Mouse (Mus musculus) urinary bladder, adult 18-20 months (tissue): Measurements from ENCODE around the gene Kremen1.

Experiments
- DNase-seq, 2 experiments: peaks; one replicate each; pipeline ENCODE4 v3.0.0; 2022; ENCODE audit warnings: low spot score in 2 of 2, mixed read lengths in 2 of 2

Kremen1 gene

DNA sequence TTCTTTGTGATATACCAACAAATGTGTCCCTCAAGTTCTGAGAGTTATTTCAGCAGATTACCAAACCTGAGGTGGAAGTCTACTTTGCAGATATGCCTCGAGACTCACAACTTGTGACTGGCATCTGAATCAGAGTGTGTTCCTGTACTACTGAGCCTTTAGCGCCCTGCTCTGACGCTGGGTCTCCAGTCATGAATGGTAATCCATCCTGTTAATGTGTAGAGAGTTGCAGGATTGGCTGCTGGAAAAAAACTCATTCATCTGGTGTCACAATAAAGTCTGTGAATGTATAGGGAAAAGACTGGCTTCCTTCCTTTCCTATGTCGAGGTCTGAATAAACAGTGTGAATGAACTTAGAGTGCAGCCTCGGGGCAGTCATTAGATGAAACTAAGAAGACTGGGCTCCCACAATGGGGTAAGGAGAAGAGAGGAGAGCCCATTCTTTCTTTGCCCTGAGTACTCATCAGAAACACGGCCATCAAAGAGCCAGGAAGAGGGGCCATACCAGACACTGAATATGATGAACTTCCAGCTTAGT lies 41.4 kb downstream of the Kremen1 start:
- DNase-seq: no peak

DNA sequence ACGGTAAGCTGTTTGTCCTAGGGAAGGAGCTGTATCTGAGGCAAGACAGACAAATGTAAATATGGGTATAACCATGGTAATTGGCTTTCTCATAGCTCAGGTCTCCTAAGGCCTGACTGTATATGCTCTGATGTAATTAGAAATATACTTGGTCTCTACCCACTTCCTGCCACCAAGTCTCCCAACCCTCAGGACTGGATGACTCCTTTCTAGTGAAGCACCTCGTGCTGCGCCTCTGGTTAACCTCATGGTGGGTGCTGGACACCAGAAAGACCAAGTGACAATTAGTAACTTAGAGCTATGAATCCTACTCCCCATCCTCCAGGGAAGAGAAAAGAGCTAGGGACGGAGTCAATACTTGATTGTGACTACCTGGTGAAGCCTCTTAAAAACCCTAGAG lies 42.0 kb downstream of the Kremen1 start:
- DNase-seq: no peak

DNA sequence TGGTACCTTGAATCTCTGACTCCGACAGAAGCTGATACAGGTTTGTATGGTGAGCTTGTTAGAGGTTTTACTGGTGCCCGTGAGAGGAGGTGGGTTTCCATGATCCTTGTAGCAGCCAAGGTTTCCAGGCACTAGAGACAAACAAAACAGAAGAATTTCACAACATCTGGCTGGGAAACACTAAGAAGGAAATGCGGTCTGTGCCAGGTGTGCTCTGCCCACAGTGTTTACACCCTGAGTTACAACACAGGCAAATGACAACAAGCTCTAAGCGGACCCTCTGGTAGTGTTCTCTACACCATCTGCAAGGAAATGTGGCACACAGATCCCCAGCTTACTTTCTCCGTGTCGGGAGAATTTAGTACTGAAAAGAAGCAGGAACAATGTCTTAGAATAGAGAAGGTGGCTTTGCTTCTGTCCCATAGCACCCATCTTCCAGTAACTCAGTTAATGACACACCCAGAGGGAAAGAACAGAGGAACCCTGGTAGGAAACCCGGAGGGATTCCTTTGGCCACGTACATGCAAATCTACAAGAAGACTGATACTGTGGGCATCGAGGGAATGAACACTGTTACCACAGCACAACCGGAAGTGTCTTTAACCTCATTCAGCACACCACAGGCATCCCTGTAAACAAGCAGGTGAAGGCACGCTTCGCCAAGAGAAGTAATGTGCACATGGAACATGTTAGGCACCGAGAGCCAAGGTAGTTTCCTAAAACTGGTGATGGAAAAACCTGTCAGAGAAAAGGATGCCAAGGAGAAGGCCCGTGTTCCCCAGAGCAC lies 45.8 kb downstream of the Kremen1 start:
- no peak for DNase-seq

DNA sequence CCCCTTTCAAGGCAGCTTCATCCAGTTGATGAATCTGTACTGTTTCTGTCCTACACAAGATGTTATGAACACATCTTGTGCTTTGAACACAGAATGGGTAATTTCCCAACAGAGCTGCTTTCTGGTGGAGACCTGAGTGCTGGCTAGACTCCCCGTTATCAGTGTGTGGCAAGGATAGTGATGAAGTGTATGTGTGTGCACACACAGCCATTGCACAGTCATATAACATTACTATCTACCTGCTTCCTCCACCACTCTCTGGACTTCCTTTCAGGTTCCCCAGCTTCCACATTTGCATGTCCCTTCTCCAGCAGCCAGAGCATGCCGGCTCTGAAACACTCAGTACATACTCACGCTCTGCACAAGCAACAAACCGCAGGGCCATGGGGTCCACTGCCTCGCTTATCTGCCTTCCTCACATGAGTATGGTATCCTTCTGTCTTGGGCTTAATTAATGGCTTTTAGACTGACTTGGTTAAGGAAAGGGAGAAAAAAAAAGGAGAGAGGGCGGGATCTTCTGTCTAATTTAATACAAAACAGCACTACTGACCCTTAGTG lies 46.8 kb downstream of the Kremen1 start:
- DNase-seq: no peak

DNA sequence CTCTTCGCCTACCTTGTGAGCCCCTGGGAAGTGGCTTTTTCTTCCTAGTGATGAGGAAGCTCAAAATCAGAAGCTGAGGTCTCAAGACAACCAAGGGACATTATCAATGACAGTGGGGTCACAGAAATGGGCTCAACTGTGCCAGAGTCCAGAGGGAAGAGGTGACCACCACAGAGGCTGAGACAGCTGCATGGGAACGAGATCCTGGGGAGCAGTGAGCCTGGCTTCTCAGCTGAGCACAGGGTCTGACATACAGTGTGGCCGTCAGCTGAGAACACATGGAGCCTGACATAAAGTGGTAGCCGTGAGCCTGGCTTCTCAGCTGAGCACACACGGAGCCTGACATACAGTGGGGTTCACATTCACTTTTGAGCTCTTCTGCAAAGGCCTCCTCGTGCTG lies 58.3 kb downstream of the Kremen1 start:
- no peak for DNase-seq

DNA sequence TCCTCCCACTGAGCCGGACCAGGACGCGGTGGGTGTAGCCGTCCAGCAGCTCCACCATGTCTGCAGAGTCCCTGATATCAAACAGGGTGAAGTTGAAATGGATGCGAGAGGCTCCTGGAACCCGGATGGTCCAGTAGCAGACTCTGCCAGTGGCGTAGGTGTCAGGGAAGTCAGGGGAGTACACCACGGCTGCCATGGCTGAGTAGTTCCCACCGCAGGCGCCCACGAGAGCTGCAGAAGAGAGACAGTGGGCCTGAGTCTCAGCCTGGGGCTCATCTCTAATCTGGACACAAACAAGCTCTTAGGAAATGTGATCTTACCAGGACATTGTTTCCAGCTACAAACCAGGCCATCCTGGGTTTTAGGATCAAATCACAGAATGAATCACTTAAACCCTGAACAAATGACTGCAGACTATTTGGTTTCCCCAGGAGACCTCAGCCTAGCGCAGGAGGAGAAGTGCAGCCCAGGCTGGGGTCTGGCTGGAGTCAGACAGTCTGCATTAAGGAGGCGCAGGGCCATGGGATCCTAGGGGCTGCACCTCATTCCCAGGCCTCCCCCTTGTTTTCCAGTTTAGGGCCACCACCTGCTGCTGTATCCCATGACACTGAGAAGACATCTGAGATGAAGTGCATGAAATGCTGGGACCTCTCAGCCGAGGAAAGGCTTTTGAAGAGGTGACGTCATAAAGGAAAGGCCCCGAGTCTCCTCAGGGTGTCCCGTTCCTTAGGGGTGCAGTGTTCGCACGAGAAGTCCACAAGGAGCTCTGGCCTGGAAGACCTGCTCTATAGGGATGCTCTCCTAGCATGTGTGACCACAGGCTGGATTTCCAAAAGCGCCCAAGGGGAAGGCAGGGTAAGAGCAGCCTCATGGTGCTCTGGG lies 59.3 kb downstream of the Kremen1 start:
- DNase-seq: no peak

DNA sequence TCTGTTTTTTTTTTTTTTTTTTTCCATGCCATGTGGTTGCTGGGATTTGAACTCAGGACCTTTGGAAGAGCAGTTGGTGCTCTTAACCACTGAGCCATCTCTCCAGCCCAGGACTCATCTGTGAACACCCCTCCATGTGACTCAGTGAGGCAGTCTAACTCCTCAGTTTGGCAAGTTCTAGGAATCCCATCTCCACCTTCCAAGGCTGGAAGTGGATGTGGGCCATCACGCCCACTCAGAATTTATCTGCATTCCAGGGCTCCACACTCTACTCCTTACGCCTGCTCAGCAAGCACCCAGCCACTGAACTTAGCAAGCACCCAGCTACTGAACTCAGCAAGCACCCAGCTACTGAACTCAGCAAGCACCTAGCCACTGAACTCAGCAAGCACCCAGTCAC lies 61.5 kb downstream of the Kremen1 start:
- DNase-seq: no peak

DNA sequence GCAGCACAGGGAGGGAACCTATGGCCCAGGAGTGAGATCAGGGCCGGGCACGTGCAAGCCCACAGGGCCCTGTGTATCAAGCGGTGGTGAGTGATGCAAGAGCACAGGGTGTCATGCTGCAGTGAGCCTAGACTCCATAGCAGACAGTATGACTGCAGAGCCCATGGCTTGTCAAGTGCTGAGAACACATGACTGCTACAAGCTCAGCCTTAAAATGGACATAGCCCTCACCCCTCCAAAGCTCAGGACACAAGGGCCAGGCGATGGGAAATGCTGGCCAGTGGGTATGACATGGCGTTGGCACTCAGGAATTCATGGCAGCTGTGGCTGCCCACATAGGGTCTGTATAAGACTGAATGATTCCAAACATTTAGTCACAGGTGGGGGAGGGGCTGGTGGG lies 64.3 kb downstream of the Kremen1 start:
- DNase-seq: no peak

DNA sequence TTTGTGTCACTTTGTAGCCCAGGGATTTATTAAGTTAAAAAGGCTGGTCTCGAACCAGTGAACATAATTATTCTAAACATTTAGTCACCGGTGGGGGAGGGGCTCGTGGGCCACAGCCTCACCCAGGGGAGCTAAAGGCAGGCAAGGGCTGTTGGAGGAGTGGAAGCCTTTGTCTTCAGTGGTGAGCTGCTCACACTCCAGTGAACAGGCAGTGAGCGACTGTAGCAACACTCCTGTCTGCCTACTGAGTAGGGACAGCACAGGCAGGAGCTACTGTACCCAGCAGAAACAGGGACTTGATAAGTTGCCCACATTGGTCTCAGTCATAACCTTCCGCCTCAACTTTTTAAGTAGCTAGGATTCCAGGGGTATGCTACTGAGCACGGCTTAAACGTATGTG lies 64.8 kb downstream of the Kremen1 start:
- no peak for DNase-seq

DNA sequence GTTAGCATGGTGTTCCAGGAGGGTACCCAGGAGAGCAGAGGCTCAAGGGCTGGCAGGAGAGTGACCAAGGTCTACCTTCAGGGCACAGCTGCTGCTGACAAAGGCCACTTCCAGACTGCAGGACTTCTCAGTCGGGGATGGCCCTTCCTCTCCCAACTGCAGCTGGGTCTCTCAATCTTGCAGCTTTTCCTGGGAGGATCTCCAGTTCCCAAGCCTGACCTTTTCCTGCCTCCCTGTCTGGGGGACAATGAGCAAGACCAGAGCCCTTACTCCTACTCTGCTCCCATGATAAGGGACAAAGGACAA lies 67.8 kb downstream of the Kremen1 start:
- DNase-seq: no peak

DNA sequence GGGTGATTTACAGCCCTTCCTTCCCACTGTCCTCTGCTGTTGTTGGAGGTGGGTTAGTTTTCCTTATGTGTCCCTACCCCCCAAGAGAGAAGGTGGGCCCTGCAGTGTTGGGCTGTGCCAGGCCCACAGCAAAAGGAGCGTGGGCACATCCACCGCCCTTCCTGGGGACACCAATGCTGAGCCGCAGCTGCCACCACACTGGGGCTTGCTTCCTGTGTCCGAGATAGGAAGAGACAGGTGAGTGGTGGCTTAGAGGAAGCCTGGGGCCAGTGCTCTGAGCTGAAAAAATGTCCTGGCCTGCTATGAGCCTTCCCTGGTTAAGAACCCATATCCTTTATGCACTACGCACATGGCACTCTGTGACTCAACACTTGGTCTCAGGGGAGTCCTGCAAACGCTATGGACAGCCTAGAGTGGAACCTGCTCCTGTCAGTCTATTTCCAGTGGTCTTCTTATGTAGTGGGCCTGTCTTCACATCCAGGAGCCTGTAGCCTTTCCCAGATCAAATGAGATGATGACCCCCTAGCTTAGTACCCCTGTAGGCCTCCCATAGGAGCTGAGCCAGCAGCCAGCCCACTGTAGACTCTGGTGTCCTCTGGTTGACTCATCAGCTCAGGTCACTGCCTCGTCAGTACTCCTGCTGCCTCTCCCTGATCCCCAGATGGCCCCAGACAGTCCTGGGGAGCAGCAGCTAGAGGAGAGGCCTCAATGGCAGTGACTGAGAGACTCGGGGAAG lies 68.3 kb downstream of the Kremen1 start:
- no peak for DNase-seq

DNA sequence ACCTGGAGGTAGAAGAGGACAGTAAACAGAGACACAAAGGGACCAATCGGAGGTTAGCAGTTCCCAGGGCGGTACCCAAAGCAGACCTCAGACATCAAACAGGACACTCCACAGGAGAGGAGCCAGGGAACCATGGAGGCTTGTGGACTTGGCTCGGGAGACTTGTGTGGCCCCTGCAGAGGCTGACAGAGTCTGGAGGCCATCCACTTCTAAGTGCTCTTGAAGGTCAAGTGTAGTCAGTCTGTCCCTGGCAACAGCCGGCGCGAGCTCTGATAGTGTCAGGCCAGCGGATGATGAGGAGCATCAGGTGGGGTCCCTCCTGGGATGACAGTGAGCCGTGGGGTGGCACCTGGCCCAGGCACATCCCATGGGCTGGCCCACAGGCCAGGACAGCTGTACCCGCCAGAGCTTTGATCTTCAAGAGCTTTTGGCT lies 69.3 kb downstream of the Kremen1 start:
- DNase-seq: no peak

DNA sequence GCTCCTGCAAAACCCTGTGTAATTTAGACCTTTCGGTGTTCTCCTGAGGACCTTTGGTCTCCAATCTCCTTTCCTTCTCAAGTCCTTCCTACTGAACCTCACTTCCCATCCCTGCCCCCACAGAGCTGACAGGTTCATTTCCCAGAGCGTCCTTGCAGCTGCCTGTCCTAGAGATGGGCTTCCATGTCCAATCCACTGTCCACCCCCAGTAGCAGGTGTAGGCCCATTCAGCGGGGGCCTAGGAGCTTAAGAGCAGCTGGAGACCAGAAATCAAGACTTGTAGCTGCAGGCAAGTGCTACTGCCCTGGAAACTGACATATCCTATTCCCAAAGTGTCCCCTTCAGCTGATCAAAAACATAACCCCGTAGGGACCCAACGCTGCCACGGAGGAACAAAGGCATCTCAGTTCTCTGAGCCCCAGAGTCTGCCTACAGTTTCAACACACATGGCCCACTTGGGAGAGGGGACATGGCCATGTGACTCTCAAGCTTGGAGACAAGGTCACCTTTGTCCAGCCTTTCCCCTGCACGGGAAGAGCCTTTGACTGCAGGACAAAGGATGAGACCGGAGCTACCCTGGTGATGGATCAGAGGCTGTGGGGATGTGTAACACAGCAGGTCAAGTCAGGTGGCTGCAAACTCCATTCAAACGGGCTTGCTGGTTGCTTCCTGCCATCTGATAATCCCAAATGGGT lies 72.0 kb downstream of the Kremen1 start:
- DNase-seq: no peak

DNA sequence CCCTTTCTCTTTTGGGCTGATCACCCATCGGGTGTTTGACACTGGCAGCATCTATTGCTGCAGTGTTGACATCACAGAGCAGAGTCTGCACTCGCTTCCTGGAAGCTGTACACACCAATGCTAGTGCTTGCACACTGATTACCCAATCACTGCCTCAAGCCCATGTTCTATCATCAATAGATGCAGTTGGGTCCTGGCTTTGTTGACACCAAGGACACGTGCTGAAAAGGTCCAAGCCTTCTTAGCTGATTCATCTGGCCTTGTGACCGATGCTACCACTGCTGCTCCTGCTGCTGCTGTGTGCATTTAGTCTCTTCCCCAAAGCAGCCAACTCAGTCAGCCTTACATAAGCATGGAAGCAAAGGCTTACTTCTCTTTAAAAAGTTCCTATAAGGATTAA lies 73.2 kb downstream of the Kremen1 start:
- no peak for DNase-seq

DNA sequence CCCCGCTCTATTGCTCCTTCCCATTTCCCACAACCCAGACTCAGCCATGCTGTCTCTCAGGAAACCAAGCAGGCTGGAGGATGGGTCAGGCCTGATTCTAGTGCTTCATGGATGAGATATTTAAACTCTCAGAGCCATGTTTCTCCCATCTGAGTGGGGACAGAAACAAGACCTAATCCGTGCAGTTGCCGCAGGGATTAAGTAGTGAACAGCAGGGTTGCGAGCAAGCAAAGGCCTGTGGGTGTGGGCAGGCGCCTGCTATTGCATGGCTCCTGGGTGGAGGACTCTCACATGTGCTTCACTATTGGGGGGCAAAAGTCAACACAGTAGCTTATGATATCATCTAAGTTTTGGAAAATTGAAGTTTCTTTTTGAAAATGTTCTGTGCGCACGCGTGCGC lies 76.5 kb downstream of the Kremen1 start:
- no peak for DNase-seq

DNA sequence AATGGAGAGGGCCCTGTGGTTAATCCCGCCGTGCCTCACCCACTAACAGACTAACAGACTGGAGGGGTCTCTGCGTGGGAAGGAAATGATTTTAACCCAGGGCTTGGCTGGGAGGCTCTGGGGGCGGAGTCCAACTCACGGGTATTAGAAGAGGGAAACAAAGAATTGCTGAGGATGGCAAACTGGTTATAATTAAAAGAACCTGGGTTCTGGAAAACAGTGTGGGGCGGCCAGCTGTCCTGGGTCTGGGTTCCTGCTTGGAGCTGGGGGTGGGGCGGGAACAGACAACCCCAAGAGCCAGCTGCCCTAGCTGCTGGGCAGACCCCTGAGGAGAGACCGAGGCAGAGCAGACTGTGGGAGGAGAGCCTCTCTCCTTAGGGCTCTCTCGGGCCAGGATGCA lies 77.1 kb downstream of the Kremen1 start:
- DNase-seq: no peak

DNA sequence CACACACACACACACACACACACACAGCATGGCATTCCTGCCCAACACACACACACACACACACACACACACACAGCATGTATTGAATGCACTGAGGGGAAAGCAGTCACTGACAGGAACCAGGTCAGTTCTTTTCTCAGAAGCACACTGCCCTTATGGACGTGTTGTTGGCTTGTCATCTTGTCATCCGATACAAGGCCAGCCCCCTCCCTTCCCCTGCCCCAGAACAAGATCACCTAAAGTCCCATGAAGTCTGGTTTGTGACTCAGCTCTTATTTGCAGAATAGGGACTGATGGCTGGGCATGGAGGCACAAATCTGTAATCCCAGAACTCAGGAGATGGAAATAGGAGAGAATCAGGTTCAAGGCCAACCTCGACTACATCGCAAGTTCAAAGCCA lies 78.5 kb downstream of the Kremen1 start:
- no peak for DNase-seq

DNA sequence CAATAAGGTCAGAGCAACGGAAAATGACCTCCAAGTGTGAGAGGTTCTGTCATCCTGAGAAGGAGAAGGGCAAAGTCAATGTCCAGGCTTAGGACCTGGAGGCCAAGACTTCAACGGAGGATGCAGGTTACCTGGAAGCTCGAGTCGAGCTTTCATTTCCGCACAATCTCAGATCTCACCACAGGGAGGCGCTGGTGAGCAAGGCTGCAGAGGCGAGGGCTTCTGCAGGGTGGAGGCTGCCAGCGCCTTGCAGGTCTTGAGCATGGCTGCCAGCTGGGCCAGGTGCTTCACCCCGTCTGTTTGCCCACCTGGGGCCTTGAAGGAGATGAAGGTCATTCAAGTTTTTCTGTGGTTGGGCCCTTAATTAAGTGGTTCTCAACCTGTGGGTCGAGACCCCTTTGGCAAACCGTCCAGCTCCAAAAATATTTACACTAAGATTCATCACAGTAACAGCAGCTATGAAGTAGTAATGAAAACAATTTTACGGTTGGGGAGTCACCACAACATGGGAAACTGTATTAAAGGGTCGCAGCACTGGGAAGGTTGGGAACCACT lies 79.4 kb downstream of the Kremen1 start:
- peak; percentile 79 to 88 for DNase-seq

DNA sequence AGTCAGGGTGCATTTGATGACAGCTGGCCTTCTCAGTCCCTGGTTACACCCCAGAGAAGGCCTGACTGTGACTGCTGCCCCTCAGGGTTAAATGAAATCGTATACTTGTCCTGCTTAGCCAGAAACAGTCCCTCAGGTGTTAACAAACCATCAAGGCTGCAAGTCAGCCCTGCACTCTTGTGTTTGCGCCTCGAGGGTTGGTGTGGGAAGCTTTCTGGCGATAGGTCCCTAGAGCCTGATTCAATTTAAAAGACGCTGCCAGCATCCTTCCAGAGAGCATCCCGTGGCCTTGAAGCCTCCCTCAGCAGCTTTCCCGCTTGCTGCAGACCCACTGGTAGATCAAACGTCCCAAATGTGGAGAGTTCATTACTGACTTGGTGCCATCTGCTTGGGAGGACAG lies 82.0 kb downstream of the Kremen1 start:
- no peak for DNase-seq

DNA sequence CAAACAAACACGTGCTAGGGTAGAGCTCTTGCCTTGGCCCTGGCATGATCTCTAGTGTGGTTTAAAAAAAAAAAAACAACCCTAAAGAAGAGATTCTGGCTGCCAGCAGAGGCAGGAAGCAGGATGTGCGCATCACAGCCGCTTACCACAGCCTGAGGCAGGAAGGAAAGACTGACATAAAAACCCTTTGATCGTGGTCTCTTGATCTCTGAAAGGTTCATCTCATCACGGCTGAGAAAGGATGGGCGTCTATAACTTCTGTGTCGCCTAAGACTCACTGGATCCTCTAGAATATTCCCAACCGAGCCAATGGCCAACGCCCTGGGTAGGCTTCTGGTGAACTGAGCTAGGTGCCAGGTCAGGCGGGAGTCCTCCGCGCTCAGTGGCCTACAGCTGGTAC lies 84.2 kb downstream of the Kremen1 start:
- DNase-seq: no peak

DNA sequence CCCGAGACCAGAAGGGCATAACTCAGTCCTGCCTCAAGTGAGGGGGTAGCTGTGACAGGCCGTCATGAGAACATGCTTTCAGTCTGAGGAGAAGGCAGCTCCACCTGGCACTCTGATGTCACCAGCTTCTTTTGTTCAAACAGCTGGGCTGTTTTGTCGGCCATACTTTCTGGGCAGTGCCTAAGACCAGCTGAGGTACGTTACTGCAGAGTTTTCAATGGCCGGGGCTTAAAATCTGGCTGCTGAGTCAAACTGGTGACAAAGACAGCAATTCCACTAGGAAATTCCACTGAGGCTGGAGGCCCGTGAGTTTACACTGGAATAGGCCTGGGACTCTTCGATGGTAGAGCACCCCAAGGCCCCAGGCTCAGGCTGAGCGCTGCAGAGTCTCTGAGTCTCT lies 84.7 kb downstream of the Kremen1 start:
- DNase-seq: no peak
